Mouse (Mus musculus): ENCODE measurements at regions not wholly inside any gene's neighbourhood (a gene's known extent, or its start where the extent isn't known, plus 50 kb on each side); places are given as distances from the start of the nearest gene placed in this dataset.

DNA sequence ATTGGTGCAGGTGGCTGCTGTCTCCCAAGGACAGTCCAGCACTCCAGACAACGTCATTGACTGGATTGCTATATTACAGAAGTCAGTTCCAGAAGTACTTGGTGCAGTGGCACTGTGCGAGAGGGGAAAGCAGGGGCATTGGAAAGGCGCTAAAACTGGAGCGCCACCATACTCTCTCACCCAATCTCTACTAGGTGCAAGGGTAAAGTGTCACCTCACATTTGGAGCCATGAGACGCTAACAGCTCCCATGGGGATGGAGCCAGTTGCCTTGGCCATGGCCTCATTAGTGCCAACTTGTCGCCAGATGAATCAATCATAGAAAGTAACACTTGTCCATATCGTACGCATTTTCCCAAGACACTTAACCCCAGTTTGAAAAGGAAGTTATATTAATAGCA lies 1617.2 kb upstream of the Gulo start:
- WGBS: 92% methylated on average over 8 of the region's 8 CpGs
- Histone ChIP-seq H3K4me2 (no peak overlapping the region), H3K9me3 (replicated peaks) (no peaks in the 10 kb centered on the region)

DNA sequence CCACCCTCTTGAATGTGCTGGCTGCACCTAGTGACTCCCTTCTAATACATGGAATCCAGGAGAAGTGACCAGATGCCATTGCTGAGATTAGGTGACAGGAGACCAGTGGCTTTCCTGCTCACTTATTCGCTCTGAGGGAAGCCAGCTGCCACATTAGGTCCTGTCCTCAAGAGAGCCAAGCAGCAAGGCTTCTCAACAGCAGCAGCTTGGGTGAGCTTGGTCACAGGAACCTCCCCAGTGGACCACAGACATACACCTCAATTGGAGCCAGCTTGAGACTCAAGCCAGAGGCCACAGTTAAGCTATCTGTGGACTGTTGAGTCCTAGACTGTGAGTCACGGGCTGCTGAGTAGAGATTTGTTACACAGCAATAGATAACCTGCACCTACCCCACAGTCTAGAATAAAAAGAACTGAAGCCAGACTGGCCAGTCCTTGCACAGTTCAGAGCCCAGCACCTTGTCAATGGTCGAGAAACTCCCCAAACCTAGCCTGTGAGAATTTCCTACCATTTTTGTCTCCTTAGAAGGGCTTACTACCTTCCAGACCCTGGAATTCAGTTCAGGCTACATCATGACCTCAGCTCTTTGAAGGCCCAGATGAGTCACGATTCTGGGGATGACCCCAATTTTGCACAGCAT lies 1615.0 kb upstream of the Gulo start:
- ATAC-seq: no peak
- Histone ChIP-seq H3K27ac (no peak overlapping the region), H3K27me3 (peaks cover 55% of the 10 kb centered on the region), H3K9me3 (replicated peaks) (no peaks in the 10 kb centered on the region), H3K36me3 (ENCODE audit: poor library complexity, severe bottlenecking) (no peaks in the 10 kb centered on the region), H3K4me1 (peaks cover 7% of the 10 kb centered on the region; the same call in 1 of the 2 replicates), H3K4me3 (no peak overlapping the region), H3K9ac (no peak overlapping the region), H3K4me2 (no peak overlapping the region)
- 82% methylated on average over 4 of the region's 4 CpGs for WGBS

More for the DNA sequence above, 1617.2 kb upstream of the Gulo start:
- no peak for ATAC-seq
- H3K27ac ChIP-seq: no peak overlapping the region
- peaks cover 4% of the 10 kb centered on the region; the same call in 1 of the 2 replicates for H3K4me1 ChIP-seq
- H3K4me3 ChIP-seq: no peak overlapping the region
- no peaks in the 10 kb centered on the region for H3K36me3 ChIP-seq (ENCODE audit: poor library complexity, severe bottlenecking)
- H3K9ac ChIP-seq: no peak overlapping the region
- peaks cover 39% of the 10 kb centered on the region for H3K27me3 ChIP-seq

DNA sequence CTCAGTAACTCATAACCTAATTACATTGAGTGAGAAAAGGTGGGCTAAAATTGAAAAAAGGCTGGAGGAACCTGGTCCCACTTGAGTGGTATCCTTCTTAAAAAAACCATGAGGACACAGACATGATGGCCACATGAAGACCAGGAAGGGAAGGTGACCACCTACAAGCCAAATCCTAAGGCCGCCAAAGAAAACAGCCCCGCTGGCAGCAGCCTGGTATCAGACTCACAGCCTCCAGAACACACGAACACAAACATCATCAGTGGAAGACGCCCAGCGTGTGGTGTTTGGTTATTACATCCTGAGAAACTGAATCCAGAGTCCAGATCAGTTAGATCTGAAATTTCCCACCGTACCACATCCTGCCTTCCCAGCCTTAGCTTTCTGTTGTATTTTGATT lies 1613.9 kb upstream of the Gulo start:
- H3K9me3 ChIP-seq (replicated peaks): no peaks in the 10 kb centered on the region

DNA sequence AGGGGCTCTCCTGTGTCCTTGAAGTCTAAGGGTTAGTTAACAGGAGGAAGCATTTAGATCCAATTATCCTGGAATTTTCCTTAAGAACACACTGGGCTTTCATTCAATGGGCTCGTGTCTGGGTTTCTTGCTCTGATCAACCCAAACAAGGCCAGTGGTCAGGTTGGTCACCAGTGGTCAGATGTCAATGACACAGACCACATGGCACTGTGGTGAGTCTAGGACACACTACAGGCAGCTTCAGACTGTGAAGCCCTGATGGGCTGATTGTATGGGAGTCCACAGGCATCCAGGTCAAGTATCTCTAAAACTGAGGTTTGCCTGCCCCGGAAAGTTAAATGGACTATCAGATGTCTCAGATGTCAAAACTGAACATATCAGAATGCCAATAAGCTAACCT lies 1612.5 kb upstream of the Gulo start:
- Histone ChIP-seq H3K4me2 (no peak overlapping the region), H3K27me3 (peaks cover 65% of the 10 kb centered on the region), H3K9ac (no peak overlapping the region), H3K36me3 (ENCODE audit: poor library complexity, severe bottlenecking) (no peaks in the 10 kb centered on the region), H3K27ac (no peak overlapping the region), H3K9me3 (replicated peaks) (no peaks in the 10 kb centered on the region), H3K4me3 (no peak overlapping the region), H3K4me1 (peaks cover 7% of the 10 kb centered on the region; the same call in 1 of the 2 replicates)
- 51% methylated on average over 2 of the region's 2 CpGs for WGBS
- 0 out of 2 replicates have a peak, but pooled peaks have one; percentile 30 for ATAC-seq

More for the DNA sequence above, 1613.9 kb upstream of the Gulo start:
- H3K4me3 ChIP-seq: no peak overlapping the region
- peaks cover 60% of the 10 kb centered on the region for H3K27me3 ChIP-seq
- 90% methylated on average over 6 of the region's 6 CpGs for WGBS
- H3K4me1 ChIP-seq: peaks cover 7% of the 10 kb centered on the region; the same call in 1 of the 2 replicates
- H3K36me3 ChIP-seq (ENCODE audit: poor library complexity, severe bottlenecking): no peaks in the 10 kb centered on the region
- ATAC-seq: no peak
- H3K9ac ChIP-seq: no peak overlapping the region
- no peak overlapping the region for H3K4me2 ChIP-seq
- no peak overlapping the region for H3K27ac ChIP-seq

DNA sequence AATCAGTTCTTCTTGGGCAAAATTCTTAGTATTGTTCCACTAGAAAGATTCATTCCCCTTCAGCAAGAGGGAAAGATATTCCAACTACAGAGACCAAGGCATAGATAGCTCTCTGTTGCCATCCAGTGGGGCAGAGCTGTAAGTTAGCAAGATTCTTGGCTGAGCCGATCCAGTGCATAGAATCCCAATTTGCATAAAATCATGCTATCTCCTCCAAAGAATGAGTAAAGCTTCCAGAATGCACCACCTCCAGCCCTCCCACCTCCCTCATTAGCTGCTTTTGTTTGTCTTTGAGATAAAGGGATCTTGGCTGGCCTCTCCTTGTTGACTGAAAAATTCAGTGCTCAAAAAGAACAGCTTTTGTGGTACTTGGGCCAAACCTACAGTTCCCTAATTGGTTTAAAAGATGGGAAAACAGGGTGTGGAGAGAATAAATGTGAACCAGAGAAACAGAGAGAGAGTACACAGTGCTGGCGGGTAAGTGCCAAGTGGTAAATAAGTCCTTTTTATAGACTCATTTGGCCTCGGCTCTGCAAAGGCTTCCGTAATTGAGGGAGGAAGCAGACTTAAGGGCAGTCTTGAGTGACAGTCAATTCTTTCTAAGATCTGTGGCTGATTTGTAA lies 1612.0 kb upstream of the Gulo start:
- Histone ChIP-seq H3K9ac (no peak overlapping the region), H3K27me3 (peaks cover 65% of the 10 kb centered on the region), H3K4me1 (peaks cover 7% of the 10 kb centered on the region; the same call in 1 of the 2 replicates), H3K27ac (no peak overlapping the region), H3K9me3 (replicated peaks) (no peaks in the 10 kb centered on the region), H3K36me3 (ENCODE audit: poor library complexity, severe bottlenecking) (no peaks in the 10 kb centered on the region), H3K4me2 (no peak overlapping the region), H3K4me3 (no peak overlapping the region)
- WGBS: 15% methylated on average over 4 of the region's 4 CpGs
- peak; percentile 84 for ATAC-seq

DNA sequence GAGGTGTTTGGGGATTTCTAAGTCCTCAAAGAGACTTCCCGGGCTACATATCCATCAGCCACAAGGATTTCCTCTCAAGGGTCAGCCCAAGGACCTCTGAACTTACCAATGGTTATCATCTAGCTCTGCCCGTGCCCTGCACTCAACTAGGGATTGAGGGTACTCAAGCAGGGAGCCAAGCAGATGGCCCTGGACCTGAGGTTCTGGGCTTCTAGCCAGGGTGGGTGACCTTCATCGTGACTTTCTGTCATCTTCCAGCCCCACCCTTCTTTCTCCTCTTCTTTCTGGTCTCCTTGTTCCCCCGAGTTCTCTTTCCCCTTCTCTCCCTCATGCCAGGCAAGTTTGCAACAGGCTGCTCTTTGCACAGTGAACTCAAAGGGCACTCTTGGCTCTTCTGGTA lies 1610.6 kb upstream of the Gulo start:
- no peak overlapping the region for H3K9ac ChIP-seq
- no peak overlapping the region for H3K4me3 ChIP-seq
- no peak overlapping the region for H3K4me2 ChIP-seq
- 87% methylated on average over 4 of the region's 4 CpGs for WGBS
- no peaks in the 10 kb centered on the region for H3K9me3 ChIP-seq (replicated peaks)
- H3K27me3 ChIP-seq: peaks cover 62% of the 10 kb centered on the region
- H3K4me1 ChIP-seq: peaks cover 7% of the 10 kb centered on the region; the same call in 1 of the 2 replicates
- no peak overlapping the region for H3K27ac ChIP-seq
- no peak for ATAC-seq
- H3K36me3 ChIP-seq (ENCODE audit: poor library complexity, severe bottlenecking): no peaks in the 10 kb centered on the region

DNA sequence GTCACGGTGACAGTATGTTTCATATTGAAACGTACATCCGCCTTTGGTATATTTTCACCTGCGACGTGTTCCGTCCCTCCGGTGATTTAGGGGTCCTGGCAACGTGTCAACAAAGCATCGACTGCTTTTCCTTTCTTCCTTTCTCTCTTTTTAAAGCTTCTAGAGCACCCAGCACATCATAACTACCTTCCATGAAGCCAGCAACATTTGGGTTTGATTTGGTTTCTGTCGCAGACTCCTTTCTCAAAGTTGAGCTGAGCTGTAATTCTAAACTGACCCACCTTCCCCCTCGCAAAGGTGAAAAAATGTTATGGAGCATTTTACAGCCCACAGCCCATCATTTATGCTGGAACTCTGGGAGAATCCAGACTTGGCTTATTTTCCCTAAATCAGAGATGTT lies 1605.4 kb upstream of the Gulo start:
- 0 out of 2 replicates have a peak, but pooled peaks cover 13% of the 10 kb centered on the region for H3K4me1 ChIP-seq
- H3K36me3 ChIP-seq (ENCODE audit: poor library complexity, severe bottlenecking): no peaks in the 10 kb centered on the region
- ATAC-seq: no peak
- H3K9ac ChIP-seq: no peak overlapping the region
- no peak overlapping the region for H3K27ac ChIP-seq
- no peak overlapping the region for H3K4me3 ChIP-seq
- H3K9me3 ChIP-seq (replicated peaks): no peaks in the 10 kb centered on the region
- 86% methylated on average over 11 of the region's 11 CpGs for WGBS
- no peak overlapping the region for H3K4me2 ChIP-seq
- peaks cover 70% of the 10 kb centered on the region for H3K27me3 ChIP-seq

DNA sequence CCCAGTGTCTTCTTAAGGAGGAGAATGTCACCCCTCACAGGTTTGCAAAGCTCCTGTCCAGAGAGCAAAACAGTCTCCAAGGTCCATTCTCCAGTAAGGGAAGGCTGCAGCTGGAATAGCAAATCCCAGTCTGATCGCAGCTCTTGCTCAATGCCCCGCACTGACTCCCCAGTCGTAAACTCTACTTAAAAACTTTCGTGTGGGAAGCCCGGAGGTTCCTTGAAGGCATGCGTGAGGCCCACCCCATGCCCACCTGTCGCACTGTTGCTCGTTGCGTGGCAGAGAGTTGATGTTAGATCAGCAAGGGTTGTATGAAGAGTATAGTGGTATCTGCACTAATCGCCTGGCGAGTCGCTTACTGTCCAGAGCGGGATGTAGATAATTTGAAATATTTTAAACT lies 1604.7 kb upstream of the Gulo start:
- H3K27me3 ChIP-seq: peaks cover 70% of the 10 kb centered on the region
- no peaks in the 10 kb centered on the region for H3K9me3 ChIP-seq (replicated peaks)
- H3K9ac ChIP-seq: no peak overlapping the region
- H3K4me1 ChIP-seq: 0 out of 2 replicates have a peak, but pooled peaks cover 13% of the 10 kb centered on the region
- H3K4me3 ChIP-seq: no peak overlapping the region
- ATAC-seq: no peak
- H3K27ac ChIP-seq: no peak overlapping the region
- H3K36me3 ChIP-seq (ENCODE audit: poor library complexity, severe bottlenecking): no peaks in the 10 kb centered on the region
- H3K4me2 ChIP-seq: 0 out of 2 replicates have a peak overlapping the region, but pooled peaks have one; percentile 22
- WGBS: 83% methylated on average over 13 of the region's 13 CpGs

DNA sequence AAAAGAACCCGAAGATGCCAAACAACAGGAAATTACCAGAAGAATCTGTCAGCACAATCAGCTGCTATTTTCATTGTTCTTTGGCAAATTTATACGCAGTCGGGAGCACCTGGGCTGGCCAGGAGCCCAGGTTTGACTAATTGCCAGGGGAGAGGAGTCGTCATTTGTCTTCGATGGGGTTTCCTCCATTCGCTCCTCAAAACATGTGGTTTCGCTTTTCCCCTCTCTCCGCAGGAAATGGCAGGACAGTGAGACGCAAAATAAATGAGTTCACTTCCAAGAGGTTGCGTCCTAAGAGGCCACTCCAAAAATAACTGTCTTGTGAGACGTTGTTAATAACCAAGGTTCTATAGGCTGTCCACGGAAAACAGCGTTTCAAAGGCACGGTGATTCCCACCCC lies 1604.2 kb upstream of the Gulo start:
- peaks cover 73% of the 10 kb centered on the region for H3K27me3 ChIP-seq
- 52% methylated on average over 14 of the region's 14 CpGs for WGBS
- H3K4me1 ChIP-seq: peaks cover 17% of the 10 kb centered on the region
- no peak for ATAC-seq
- 0 out of 2 replicates have a peak overlapping the region, but pooled peaks have one; percentile 22 for H3K4me2 ChIP-seq
- no peak overlapping the region for H3K27ac ChIP-seq
- H3K9ac ChIP-seq: no peak overlapping the region
- no peaks in the 10 kb centered on the region for H3K9me3 ChIP-seq (replicated peaks)
- no peaks in the 10 kb centered on the region for H3K36me3 ChIP-seq (ENCODE audit: poor library complexity, severe bottlenecking)
- H3K4me3 ChIP-seq: no peak overlapping the region

DNA sequence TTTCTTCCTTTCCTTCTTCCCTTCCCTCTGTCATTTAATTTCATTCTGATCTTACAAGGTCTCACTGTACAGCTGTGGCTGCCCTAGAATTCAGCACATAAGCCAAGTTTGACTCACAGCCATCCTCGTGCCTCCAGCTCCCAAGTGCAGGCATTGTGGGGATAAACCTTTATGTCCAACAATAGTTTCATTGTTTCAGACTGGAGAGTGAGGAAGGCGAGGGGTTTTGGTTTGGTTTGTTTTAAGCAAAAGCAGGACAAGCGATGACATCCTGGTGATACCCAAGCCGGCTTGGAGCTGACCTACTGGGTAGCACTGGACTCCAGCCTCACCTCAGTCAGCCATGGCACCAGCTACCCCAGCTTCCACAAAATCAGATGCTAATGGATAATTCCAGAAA lies 1603.5 kb upstream of the Gulo start:
- Histone ChIP-seq H3K9ac (no peak overlapping the region), H3K36me3 (ENCODE audit: poor library complexity, severe bottlenecking) (no peaks in the 10 kb centered on the region), H3K4me2 (no peak overlapping the region), H3K27ac (no peak overlapping the region), H3K4me1 (peaks cover 22% of the 10 kb centered on the region), H3K27me3 (peaks cover 77% of the 10 kb centered on the region), H3K9me3 (replicated peaks) (no peaks in the 10 kb centered on the region), H3K4me3 (no peak overlapping the region)
- no peak for ATAC-seq
- 38% methylated on average over 4 of the region's 4 CpGs for WGBS

DNA sequence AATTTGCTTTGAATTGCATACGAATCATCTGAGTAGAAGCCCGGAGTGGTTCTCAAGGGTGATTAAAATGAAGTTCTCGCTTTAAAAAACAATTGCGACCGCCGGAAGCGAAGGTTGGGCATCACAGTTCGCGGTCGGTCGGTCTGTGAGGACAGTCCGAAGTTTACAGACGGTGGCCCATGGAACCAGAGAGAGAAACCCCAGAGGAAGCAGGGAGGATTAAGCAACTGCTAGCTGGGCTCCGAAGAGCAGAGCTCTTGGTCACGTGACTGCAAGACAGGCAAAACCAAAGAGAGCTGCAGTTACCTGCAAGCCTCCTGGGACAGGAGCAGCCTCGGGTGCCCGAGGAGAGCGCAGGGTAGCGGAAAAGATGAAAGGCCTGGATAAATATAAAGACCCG lies 1599.3 kb upstream of the Gulo start:
- 20% methylated on average over 20 of the region's 20 CpGs for WGBS

DNA sequence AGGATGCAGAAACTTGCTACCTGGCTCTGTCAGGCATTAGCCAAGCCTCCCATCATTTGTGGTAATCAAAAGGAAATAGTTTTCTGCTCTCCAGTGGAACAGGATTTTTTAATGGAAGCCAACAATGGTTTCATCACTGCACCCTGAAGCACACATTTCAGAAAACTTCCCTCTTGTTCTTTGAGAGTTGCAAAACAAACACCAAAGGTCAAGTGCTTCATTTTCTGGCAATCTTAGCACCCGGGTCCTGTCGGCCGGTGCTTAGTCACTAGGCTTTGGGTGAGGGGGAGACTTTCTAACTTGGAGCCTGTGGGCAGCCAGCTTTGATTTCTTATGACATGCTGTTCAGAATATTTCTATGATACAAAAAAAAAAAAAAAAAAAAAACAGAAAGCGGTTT lies 1594.0 kb upstream of the Gulo start:
- 87% methylated on average over 4 of the region's 4 CpGs for WGBS
- Histone ChIP-seq H3K4me2 (no peak overlapping the region), H3K4me3 (no peak overlapping the region), H3K36me3 (ENCODE audit: poor library complexity, severe bottlenecking) (no peaks in the 10 kb centered on the region), H3K9ac (no peak overlapping the region), H3K9me3 (replicated peaks) (no peaks in the 10 kb centered on the region), H3K27ac (no peak overlapping the region), H3K27me3 (peaks cover 14% of the 10 kb centered on the region), H3K4me1 (peaks cover 2% of the 10 kb centered on the region)
- ATAC-seq: no peak

More for the DNA sequence above, 1599.3 kb upstream of the Gulo start:
- no peak for ATAC-seq
- H3K9me3 ChIP-seq (replicated peaks): no peaks in the 10 kb centered on the region
- H3K27me3 ChIP-seq: peaks cover 62% of the 10 kb centered on the region
- H3K4me3 ChIP-seq: peak overlapping the region; percentile 20
- H3K36me3 ChIP-seq (ENCODE audit: poor library complexity, severe bottlenecking): no peaks in the 10 kb centered on the region
- no peak overlapping the region for H3K27ac ChIP-seq
- H3K4me1 ChIP-seq: peaks cover 20% of the 10 kb centered on the region
- H3K4me2 ChIP-seq: peak overlapping the region; percentile 54
- H3K9ac ChIP-seq: peak overlapping the region; percentile 23; the same call in 1 of the 2 replicates
